Mouse (Mus musculus) neural tube, embryonic 15.5 days (tissue): ENCODE results near the gene Clec16a. TPM values are rescaled to one million over a fixed set of nuclear protein-coding genes. Genes with fewer than 3 reads are reported as not detected.

Experiments
- ATAC-seq: fragments of 200-750 bp; cut with Nextera tagmentation; 2 replicates; pipeline ENCODE4 v1.8.0; 2017; ENCODE audit warnings: mild to moderate bottlenecking, moderate TSS enrichment, moderate library complexity; ENCODE audit not compliant: low FRiP score
- H3K27ac ChIP-seq: fragments of 300-500 bp; sonication (generic); replicated peaks from 2 replicates; pipeline ENCODE4 v1.5.1; 2015; ENCODE audit warnings: mild to moderate bottlenecking, inconsistent platforms
- H3K27me3 ChIP-seq: fragments of 300-500 bp; sonication (generic); replicated peaks from 2 replicates; pipeline ENCODE4 v1.6.1; 2015; ENCODE audit warnings: inconsistent platforms
- H3K36me3 ChIP-seq: fragments of 300-500 bp; sonication (generic); 2 replicates; pipeline ENCODE4 v1.6.1; 2015; ENCODE audit warnings: inconsistent platforms
- H3K4me1 ChIP-seq: fragments of 300-500 bp; sonication (generic); 2 replicates; pipeline ENCODE4 v1.6.1; 2015; ENCODE audit warnings: inconsistent platforms
- H3K4me2 ChIP-seq: fragments of 300-500 bp; sonication (generic); 2 replicates; pipeline ENCODE4 v1.6.1; 2015; ENCODE audit warnings: inconsistent platforms, mild to moderate bottlenecking, moderate library complexity
- H3K4me3 ChIP-seq: fragments of 300-500 bp; sonication (generic); replicated peaks from 2 replicates; pipeline ENCODE4 v1.5.1; 2015; ENCODE audit warnings: mild to moderate bottlenecking, inconsistent platforms
- H3K9ac ChIP-seq: fragments of 300-500 bp; sonication (generic); replicated peaks from 2 replicates; pipeline ENCODE4 v1.6.1; 2015; ENCODE audit warnings: mild to moderate bottlenecking, inconsistent platforms
- H3K9me3 ChIP-seq: fragments of 300-500 bp; sonication (generic); replicated peaks from 2 replicates; pipeline ENCODE4 v1.6.1; 2016; ENCODE audit warnings: inconsistent platforms
- WGBS: fragments of 180-500 bp; shearing (Covaris S2); methylation state at CpG from one replicate; pipeline ENCODE4 v1.1.7; 2015; ENCODE audit warnings: mixed read lengths; 5-methylcytosine and 5-hydroxymethylcytosine counted together
- polyA plus RNA-seq: library from polyadenylated mRNA; unstranded; fragments of >200 nt; fragmentation: Nextera tagmentation; extraction: Ambion mirVana; gene quantifications from 2 replicates; pipeline ENCODE4 v1.2.1, GENCODE M21; 2015

The Clec16a gene
- polyA plus RNA-seq, 1 experiment from 2014 or later: 71.6 TPM

DNA sequence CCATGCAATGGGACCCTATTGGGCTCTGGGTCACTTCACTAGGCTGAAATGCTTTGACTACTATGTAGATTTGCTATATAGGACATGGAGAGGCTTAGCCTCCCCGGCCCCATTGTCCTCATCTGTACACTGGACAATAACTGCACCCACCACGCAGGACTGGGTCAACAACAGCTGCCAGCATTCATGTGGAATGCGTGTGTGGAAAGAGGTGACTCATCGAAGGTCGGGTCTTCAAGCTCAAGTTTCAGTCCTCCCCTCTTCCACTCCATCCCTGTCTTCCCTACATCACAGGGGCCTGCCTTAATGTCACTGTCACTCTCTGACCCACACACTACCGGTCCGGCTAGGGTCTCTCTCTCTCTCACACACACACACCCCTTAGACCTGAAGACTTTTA lies 231.2 kb downstream of the Clec16a start:
- WGBS: 70% methylated on average over 7 of the region's 7 CpGs
- Histone ChIP-seq H3K27me3 (no peaks in the 10 kb centered on the region), H3K9ac (no peak overlapping the region), H3K9me3 (no peaks in the 10 kb centered on the region), H3K4me1 (no peaks in the 10 kb centered on the region), H3K27ac (no peak overlapping the region), H3K4me3 (no peak overlapping the region), H3K36me3 (no peaks in the 10 kb centered on the region), H3K4me2 (no peak overlapping the region)
- ATAC-seq: no peak

DNA sequence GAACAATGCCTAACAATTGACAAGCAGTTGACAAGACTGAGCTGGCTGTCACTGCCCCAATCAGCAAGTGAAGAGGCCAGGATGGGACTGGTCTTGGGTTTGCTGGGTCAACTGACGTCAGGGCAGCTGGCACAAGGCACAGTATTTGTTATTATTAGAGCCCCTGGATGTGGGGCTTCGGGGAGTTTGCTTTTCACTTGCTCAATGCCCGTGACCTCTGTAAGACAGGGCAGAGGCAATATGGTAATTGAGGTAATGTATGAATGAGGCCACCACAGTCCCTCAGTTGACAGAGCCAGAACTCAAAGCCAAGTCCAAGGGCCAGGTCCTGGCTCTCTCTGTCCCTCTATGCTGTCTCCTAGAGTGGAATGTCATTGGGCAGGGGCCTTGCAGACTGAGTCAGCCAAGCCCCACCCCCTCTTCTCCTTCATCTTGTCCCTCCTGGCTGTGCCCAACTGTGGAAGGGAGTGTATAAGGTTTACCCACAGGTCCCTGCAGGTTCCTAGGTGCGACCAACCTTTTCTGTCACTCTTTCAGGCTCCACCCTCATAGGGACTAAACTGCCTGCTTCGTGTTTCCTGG lies 232.5 kb downstream of the Clec16a start:
- ATAC-seq: no peak
- Histone ChIP-seq H3K27me3 (no peaks in the 10 kb centered on the region), H3K9me3 (no peaks in the 10 kb centered on the region), H3K27ac (no peak overlapping the region), H3K36me3 (no peaks in the 10 kb centered on the region), H3K4me3 (no peak overlapping the region), H3K9ac (no peak overlapping the region), H3K4me1 (peaks cover 7% of the 10 kb centered on the region; the same call in 1 of the 2 replicates), H3K4me2 (no peak overlapping the region)
- WGBS: 69% methylated on average over 5 of the region's 5 CpGs

DNA sequence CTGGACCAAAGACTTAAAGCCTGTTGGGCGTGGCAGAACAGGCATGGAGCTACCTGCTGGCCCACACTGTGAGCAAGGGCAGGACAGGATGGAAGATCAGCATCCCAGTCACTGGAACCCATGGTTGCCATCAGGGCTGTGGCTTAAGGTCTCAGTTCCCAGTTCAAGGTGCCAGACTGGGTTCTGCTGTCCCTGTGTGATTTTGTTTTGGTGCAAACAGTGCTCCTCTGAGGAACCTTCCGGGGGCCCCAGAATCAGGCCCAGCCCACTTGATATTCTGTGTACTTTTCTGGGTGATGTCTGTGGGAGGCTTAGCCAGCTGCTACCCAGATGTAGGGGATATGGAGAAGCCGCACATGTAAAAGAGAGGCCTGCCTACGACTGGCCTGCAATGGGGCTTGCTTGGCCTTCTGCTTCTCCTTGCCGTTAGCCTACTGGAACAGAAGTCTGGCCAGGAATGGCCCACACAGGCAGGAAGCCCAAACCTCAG lies 235.5 kb downstream of the Clec16a start:
- Histone ChIP-seq H3K27me3 (peaks cover 8% of the 10 kb centered on the region; the same call in 1 of the 2 replicates), H3K4me2 (no peak overlapping the region), H3K4me1 (peaks cover 29% of the 10 kb centered on the region), H3K9ac (no peak overlapping the region), H3K27ac (no peak overlapping the region), H3K36me3 (no peaks in the 10 kb centered on the region), H3K4me3 (no peak overlapping the region), H3K9me3 (no peaks in the 10 kb centered on the region)
- no peak for ATAC-seq
- 89% methylated on average over 5 of the region's 5 CpGs for WGBS

DNA sequence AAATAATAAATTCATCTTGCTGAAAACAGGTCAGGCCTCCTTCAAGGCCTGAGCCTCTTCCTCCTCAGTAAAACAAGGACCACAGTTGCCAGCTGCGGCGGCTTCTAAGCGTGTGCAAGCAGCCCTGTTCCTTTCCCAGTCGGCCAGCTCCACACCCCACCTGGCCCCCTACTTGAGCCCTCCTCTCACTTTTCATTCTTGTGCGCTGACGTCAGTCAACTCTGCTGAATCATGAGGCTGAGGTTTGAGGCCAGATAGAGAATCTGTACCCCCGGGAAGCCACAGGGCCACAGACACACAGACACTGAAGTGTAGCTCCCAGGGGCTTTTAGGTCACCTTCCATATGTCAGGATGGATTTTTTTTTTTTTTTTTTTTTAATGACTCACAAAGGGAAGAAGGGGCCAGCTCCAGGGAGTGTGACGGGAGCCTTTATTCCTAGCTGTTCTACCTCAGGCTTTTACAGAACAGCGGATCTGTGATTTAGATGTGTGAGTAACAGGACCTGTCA lies 236.8 kb downstream of the Clec16a start:
- Histone ChIP-seq H3K9me3 (no peaks in the 10 kb centered on the region), H3K27ac (no peak overlapping the region), H3K9ac (no peak overlapping the region), H3K4me2 (peak overlapping the region; percentile 90; the same call in 1 of the 2 replicates), H3K36me3 (no peaks in the 10 kb centered on the region), H3K4me3 (no peak overlapping the region), H3K27me3 (peaks cover 8% of the 10 kb centered on the region; the same call in 1 of the 2 replicates), H3K4me1 (peaks cover 40% of the 10 kb centered on the region)
- 59% methylated on average over 9 of the region's 9 CpGs for WGBS
- no peak for ATAC-seq

DNA sequence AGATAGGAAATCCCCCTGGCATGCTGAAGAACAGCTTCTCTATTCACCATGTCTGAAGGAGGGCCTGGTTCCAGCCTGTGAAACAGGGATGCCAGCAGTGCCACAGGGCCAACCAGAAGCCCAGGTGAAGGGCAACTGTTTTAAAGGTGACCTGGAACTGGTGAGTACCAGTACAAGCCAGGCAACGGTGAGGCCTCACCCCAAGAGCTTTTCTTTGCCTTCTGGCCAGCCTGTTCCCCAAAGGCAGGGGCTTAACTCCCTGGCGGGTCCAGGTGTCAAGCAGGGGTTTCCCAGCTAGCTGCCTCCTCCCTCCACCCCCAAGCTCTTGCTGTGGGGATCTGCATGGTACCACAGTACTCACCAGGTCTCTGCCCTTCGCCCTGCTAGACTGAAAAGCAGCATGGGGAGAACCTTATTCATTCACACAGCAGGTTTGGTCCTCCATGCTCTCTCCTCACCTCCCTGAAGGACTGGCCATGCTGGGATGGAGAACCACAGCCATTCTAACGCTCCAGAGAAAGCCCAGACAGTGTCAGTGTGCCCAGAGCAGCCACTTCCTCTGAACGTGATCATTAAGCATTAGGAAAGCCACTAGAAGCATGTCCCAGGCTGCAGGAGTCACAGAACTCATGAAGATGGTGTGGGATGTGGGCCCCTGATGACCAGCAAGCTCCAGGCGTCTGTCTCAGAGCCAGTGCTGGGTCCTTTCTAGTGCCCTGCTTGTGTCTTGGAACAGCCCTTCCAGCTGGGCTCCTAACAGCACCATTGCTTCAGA lies 237.4 kb downstream of the Clec16a start:
- Histone ChIP-seq H3K9me3 (no peaks in the 10 kb centered on the region), H3K27me3 (peaks cover 8% of the 10 kb centered on the region; the same call in 1 of the 2 replicates), H3K36me3 (no peaks in the 10 kb centered on the region), H3K27ac (no peak overlapping the region), H3K4me2 (peak overlapping the region; percentile 90), H3K9ac (no peak overlapping the region; the same call in 1 of the 2 replicates), H3K4me3 (peak overlapping the region; percentile 72; the same call in 1 of the 2 replicates), H3K4me1 (peaks cover 40% of the 10 kb centered on the region)
- WGBS: 51% methylated on average over 6 of the region's 6 CpGs
- ATAC-seq: no peak

DNA sequence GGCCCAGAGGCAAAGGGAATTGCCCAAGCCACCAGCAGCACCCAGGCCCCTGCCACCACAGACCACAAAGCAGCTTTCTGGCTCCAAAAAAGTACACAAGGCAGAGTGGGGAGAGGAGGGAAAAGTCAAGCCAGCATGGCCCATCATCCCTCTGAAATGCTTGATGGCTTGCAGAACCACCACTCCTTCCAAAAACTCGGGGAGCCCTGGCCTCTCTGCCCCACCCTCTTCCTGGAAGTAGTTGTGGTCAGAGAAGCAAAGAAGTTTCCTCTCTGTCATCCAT lies 238.0 kb downstream of the Clec16a start:
- 30% methylated on average over 1 of the region's 1 CpGs for WGBS
- Histone ChIP-seq H3K4me3 (peak overlapping the region; percentile 72), H3K27me3 (peaks cover 8% of the 10 kb centered on the region; the same call in 1 of the 2 replicates), H3K4me1 (peaks cover 40% of the 10 kb centered on the region), H3K36me3 (no peaks in the 10 kb centered on the region), H3K4me2 (peak overlapping the region; percentile 90), H3K27ac (no peak overlapping the region), H3K9me3 (no peaks in the 10 kb centered on the region), H3K9ac (no peak overlapping the region)
- no peak for ATAC-seq

DNA sequence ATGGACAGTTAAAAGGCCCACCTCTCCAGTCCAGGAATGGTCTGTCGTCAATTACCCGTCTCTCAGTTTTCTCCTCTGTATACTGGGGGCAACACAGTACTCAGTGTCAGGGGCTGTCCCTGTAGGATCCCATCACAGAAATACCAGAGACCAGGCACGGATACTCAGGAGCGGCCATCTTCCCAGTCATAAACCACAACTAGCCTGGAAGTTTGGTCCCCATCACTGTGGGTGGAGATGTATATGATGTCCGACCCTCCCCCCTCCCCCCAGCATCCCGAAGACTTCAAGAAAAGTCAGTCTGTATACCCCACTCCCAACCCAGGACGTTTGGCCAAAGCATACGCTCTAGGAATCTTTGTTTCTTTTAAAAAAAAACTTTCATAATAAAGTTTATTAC lies 238.3 kb downstream of the Clec16a start:
- Histone ChIP-seq H3K4me2 (peak overlapping the region; percentile 90), H3K4me1 (peaks cover 40% of the 10 kb centered on the region), H3K9me3 (no peaks in the 10 kb centered on the region), H3K27me3 (peaks cover 8% of the 10 kb centered on the region; the same call in 1 of the 2 replicates), H3K36me3 (no peaks in the 10 kb centered on the region), H3K27ac (no peak overlapping the region), H3K4me3 (peak overlapping the region; percentile 72), H3K9ac (peak overlapping the region; percentile 79; the same call in 1 of the 2 replicates)
- ATAC-seq: no peak
- 59% methylated on average over 8 of the region's 8 CpGs for WGBS

DNA sequence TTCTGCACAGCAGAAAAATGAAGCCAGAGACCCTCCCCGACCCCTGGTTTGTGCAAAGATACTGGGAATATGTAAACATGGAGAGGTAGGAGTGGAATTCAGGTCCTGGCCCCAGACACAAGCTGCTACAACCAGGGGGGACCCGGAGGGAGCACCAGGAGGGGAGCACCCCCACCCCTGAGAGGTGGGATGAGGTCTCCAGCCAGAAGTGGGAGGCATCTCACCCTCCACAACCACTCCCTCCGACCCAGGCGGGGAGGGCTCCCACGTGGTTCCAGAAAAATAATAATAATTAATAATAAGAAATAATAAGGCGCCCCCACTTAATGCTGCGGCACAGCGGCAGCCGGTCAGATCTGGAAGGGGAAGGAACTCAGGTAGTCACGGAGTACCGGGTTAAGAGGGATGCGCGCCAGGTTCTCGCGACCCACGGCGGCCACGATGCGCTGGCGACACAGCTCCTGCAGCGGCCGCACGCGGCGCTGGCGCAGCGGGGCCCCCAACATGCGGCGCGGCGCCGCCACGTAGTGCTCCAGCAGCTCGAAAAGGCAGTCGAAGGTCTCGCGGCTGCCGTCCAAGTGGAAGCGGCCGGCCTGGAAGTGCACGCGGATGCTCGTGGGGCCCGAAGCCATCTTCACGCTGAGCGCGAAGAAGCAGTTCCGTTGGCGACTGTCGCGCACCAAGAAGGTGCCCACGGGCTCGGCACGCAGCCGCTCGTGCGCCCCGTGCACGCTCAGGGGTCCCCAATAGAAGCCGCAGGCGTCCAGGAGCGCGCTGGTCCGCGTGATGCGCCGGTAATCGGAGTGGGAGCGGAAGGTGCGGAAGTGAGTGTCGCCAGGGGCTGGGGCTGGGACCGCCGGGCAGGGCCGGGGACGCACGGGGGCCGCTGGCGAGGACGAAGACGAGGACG lies 239.0 kb downstream of the Clec16a start:
- peaks cover 8% of the 10 kb centered on the region; the same call in 1 of the 2 replicates for H3K27me3 ChIP-seq
- ATAC-seq: peak; percentile 36
- no peaks in the 10 kb centered on the region for H3K9me3 ChIP-seq
- peak overlapping the region; percentile 79 for H3K9ac ChIP-seq
- peak overlapping the region; percentile 94 for H3K27ac ChIP-seq
- peak overlapping the region; percentile 90 for H3K4me2 ChIP-seq
- peak overlapping the region; percentile 72 for H3K4me3 ChIP-seq
- H3K4me1 ChIP-seq: peaks cover 40% of the 10 kb centered on the region
- WGBS: 2% methylated on average over 81 of the region's 81 CpGs
- H3K36me3 ChIP-seq: no peaks in the 10 kb centered on the region

DNA sequence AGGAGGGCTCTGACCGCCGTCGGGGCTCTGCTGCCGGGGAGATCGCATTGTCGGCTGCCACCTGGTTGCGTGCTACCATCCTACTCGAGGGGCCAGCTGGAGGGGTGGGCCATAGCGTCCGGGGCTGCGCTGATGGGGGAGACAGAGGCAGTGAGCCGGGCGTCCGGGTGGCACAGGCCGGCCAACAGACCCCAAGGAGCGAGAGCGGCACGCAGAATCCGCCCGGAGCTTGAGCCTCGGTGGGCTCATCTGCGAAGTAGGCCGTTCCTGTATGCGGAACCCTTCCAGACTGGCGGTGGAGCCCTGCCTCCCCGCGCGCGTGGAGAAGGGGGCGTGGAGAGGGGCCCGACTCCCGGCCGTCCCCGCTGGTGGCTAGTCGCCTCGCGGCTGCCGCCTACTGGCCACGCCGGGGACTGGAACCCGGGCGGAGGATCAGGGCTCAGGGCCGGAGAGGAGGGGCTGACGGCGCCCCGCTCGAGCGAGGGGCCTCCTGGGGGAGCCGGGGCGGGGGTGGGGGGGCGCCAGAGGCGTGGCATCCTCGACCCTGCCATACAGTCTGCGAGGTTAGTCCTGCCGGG lies 239.7 kb downstream of the Clec16a start:
- Histone ChIP-seq H3K9me3 (no peaks in the 10 kb centered on the region), H3K27ac (peak overlapping the region; percentile 94), H3K9ac (peak overlapping the region; percentile 79), H3K36me3 (no peaks in the 10 kb centered on the region), H3K27me3 (peaks cover 8% of the 10 kb centered on the region; the same call in 1 of the 2 replicates), H3K4me1 (peaks cover 40% of the 10 kb centered on the region), H3K4me3 (peak overlapping the region; percentile 72), H3K4me2 (peak overlapping the region; percentile 90)
- ATAC-seq: peak; percentile 91
- WGBS: under 1% methylated on average over 51 of the region's 55 CpGs

DNA sequence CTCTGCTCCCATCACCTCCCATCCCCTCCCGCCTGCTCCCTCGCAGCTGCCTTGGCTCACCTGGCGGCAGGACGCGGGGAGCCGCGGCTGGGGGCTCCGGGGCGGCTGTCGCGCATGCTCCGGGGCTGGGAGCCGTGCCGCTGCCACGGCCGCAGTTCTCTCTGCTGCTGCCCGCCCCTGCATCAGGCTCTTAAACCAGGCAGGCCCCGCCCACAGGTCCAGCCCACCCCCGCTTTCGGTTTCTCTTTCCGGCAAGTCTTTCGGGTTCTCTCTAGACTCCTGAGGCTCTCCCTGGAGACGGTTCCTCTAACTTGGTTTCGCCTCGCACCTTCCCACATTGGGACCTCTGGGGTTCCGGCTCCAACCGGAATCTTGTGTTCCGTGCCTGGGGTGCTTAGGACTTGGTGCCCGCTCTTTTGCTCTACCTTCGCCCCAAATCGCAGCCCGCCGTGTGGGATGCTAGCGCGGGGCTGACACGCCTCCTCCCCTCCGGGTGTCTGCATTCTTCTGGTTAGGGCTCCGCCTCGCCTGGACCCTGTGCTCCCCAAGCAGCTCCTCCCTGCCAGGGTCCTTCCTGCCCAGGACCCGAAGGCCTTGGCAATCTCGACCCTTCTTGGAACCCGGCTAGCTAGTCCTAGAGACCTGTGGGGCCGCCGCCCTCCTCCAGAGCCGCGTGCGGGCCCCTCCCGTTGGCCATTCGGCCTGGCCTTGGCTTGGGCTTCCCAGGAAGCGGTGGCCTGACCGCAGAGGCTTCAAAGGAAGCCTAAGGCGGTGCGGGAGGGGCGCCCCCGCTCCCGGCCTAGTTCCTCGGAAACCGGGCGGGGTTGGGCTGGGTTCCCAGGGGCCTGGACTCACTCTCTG lies 240.5 kb downstream of the Clec16a start, which contains the start of gene Socs1:
TSS of gene Socs1 (minus strand) at position 166 of the 861 bp plus-strand sequence.
- under 1% methylated on average over 58 of the region's 59 CpGs for WGBS

More for the DNA sequence above, 240.5 kb downstream of the Clec16a start, which contains the start of gene Socs1:
- H3K36me3 ChIP-seq: no peaks in the 10 kb centered on the region
- H3K9me3 ChIP-seq: no peaks in the 10 kb centered on the region
- H3K4me2 ChIP-seq: peak within 1 kb of the TSS; percentile 90
- peak; percentile 90 for ATAC-seq
- peak within 1 kb of the TSS; percentile 72 for H3K4me3 ChIP-seq
- peak within 1 kb of the TSS; percentile 94 for H3K27ac ChIP-seq
- peaks cover 8% of the 10 kb centered on the region; the same call in 1 of the 2 replicates for H3K27me3 ChIP-seq
- peak within 1 kb of the TSS; percentile 79 for H3K9ac ChIP-seq
- peaks cover 40% of the 10 kb centered on the region for H3K4me1 ChIP-seq
